Mouse (Mus musculus) MEL (cell line): Measurements from ENCODE around the gene Madd. TPM values are rescaled to one million over a fixed set of nuclear protein-coding genes. Genes with fewer than 3 reads are reported as not detected.

Experiments
- DNase-seq: peaks from one replicate; pipeline ENCODE4 v3.0.0; 2011; ENCODE audit warnings: low read depth, low spot score
- H3K27ac ChIP-seq: 2 replicates; pipeline ENCODE4 v1.5.1; 2012; ENCODE audit warnings: low read depth, mild to moderate bottlenecking, control low read depth, low read length, moderate library complexity; ENCODE audit not compliant: control insufficient read depth
- H3K27me3 ChIP-seq, 2 experiments: fragments of 150-350 bp in 1 of 2; sonication (generic) in 1 of 2; 2 replicates each; pipeline ENCODE4 v1.6.1; 2012; ENCODE audit warnings: low read length in 2 of 2, mild to moderate bottlenecking in 2 of 2, improper control_type of control experiment in 1 of 2, moderate library complexity in 1 of 2; ENCODE audit not compliant: insufficient read depth in 2 of 2, control insufficient read depth in 1 of 2
- H3K36me3 ChIP-seq, 2 experiments: 2 replicates each; pipeline ENCODE4 v1.6.1; 2012 to 2014; ENCODE audit warnings: low read length in 2 of 2, improper control_type of control experiment in 1 of 2, inconsistent platforms in 1 of 2, mild to moderate bottlenecking in 1 of 2; ENCODE audit not compliant: insufficient read depth in 2 of 2, control insufficient read depth in 1 of 2
- H3K4me1 ChIP-seq, 2 experiments: fragments of 150-350 bp in 1 of 2; sonication (generic) in 1 of 2; 2 replicates each; pipeline ENCODE4 v1.6.1; 2012; ENCODE audit warnings: low read length in 2 of 2, improper control_type of control experiment in 1 of 2, mild to moderate bottlenecking in 1 of 2; ENCODE audit not compliant: insufficient read depth in 2 of 2, control insufficient read depth in 1 of 2
- H3K4me3 ChIP-seq, 2 experiments: fragments of 150-350 bp in 1 of 2; sonication (generic) in 1 of 2; 2 replicates each; pipeline ENCODE4 v1.5.1; 2012; ENCODE audit warnings: low read depth in 2 of 2, low read length in 2 of 2, mild to moderate bottlenecking in 2 of 2, moderate library complexity in 2 of 2, control low read depth in 1 of 2, improper control_type of control experiment in 1 of 2; ENCODE audit not compliant: control insufficient read depth in 1 of 2, insufficient read depth in 1 of 2
- H3K79me2 ChIP-seq: 2 replicates; pipeline ENCODE4 v1.6.1; 2012; ENCODE audit warnings: mild to moderate bottlenecking, low read length, moderate library complexity; ENCODE audit not compliant: control insufficient read depth, poor library complexity, insufficient read depth
- H3K9ac ChIP-seq: 2 replicates; pipeline ENCODE4 v1.6.1; 2012; ENCODE audit warnings: low read depth, mild to moderate bottlenecking, control low read depth, low read length, moderate library complexity; ENCODE audit not compliant: control insufficient read depth, poor library complexity, severe bottlenecking
- H3K9me3 ChIP-seq: fragments of 150-350 bp; sonication (generic); replicated peaks from 2 replicates; pipeline ENCODE4 v1.6.1; 2012; ENCODE audit warnings: mild to moderate bottlenecking, low read length, improper control_type of control experiment, moderate library complexity; ENCODE audit not compliant: insufficient read depth
- BHLHE40 ChIP-seq: IDR thresholded peaks from 2 replicates; pipeline ENCODE4 v1.6.1; 2012; ENCODE audit warnings: low read depth, mild to moderate bottlenecking, inconsistent platforms, low read length, improper control_type of control experiment, borderline replicate concordance
- CHD1 ChIP-seq: IDR thresholded peaks from 2 replicates; pipeline ENCODE4 v1.6.1; 2012; ENCODE audit warnings: low read depth, mild to moderate bottlenecking, inconsistent platforms, low read length, improper control_type of control experiment
- CHD2 ChIP-seq: IDR thresholded peaks from 2 replicates; pipeline ENCODE4 v1.6.1; 2011; ENCODE audit warnings: low read length, improper control_type of control experiment
- CTCF ChIP-seq, 3 experiments: IDR thresholded peaks in 2 of 3; conservative IDR thresholded peaks in 1 of 3; 2 replicates each; pipeline ENCODE4 v1.5.1; 2011 to 2012; ENCODE audit warnings: low read length in 3 of 3, low read depth in 2 of 3, mild to moderate bottlenecking in 2 of 3, improper control_type of control experiment in 1 of 3, inconsistent platforms in 1 of 3, mixed read lengths in 1 of 3, moderate library complexity in 1 of 3; ENCODE audit not compliant: control insufficient read depth in 1 of 3, insufficient read depth in 1 of 3, poor library complexity in 1 of 3, severe bottlenecking in 1 of 3
- E2F4 ChIP-seq: IDR thresholded peaks from 2 replicates; pipeline ENCODE4 v1.6.1; 2011; ENCODE audit warnings: low read depth, low read length, improper control_type of control experiment, borderline replicate concordance
- ELF1 ChIP-seq: IDR thresholded peaks from 2 replicates; pipeline ENCODE4 v1.6.1; 2014; ENCODE audit warnings: low read depth, mild to moderate bottlenecking, inconsistent platforms, low read length, improper control_type of control experiment, moderate library complexity
- EP300 ChIP-seq, 2 experiments: IDR thresholded peaks; 2 replicates each; pipeline ENCODE4 v1.6.1; 2011; ENCODE audit warnings: improper control_type of control experiment in 2 of 2, low read length in 2 of 2, low read depth in 1 of 2, mild to moderate bottlenecking in 1 of 2
- ETS1 ChIP-seq: IDR thresholded peaks from 2 replicates; pipeline ENCODE4 v1.6.1; 2012; ENCODE audit warnings: low read depth, mild to moderate bottlenecking, inconsistent platforms, low read length, improper control_type of control experiment, moderate library complexity
- GABPA ChIP-seq: IDR thresholded peaks from 2 replicates; pipeline ENCODE4 v1.6.1; 2012; ENCODE audit warnings: low read depth, mild to moderate bottlenecking, inconsistent platforms, low read length, improper control_type of control experiment, moderate library complexity
- GATA1 ChIP-seq: IDR thresholded peaks from 2 replicates; pipeline ENCODE4 v1.6.1; 2011; ENCODE audit warnings: low read depth, low read length, improper control_type of control experiment
- HCFC1 ChIP-seq: IDR thresholded peaks from 2 replicates; pipeline ENCODE4 v1.6.1; 2012; ENCODE audit warnings: low read depth, mild to moderate bottlenecking, inconsistent platforms, low read length, improper control_type of control experiment, moderate library complexity
- JUND ChIP-seq: IDR thresholded peaks from 2 replicates; pipeline ENCODE4 v1.6.1; 2011; ENCODE audit warnings: low read depth, mild to moderate bottlenecking, improper control_type of control experiment, low read length
- KAT2A ChIP-seq: conservative IDR thresholded peaks from 2 replicates; pipeline ENCODE4 v1.6.1; 2012; ENCODE audit warnings: low read depth, low read length, improper control_type of control experiment, inconsistent platforms
- MAFK ChIP-seq: IDR thresholded peaks from 2 replicates; pipeline ENCODE4 v1.6.1; 2011; ENCODE audit warnings: low read depth, mild to moderate bottlenecking, low read length, improper control_type of control experiment, borderline replicate concordance
- MAX ChIP-seq: IDR thresholded peaks from 2 replicates; pipeline ENCODE4 v1.6.1; 2011; ENCODE audit warnings: low read length, improper control_type of control experiment
- MAZ ChIP-seq: IDR thresholded peaks from 2 replicates; pipeline ENCODE4 v1.6.1; 2012; ENCODE audit warnings: low read depth, mild to moderate bottlenecking, inconsistent platforms, low read length, improper control_type of control experiment
- MEF2A ChIP-seq: IDR thresholded peaks from 2 replicates; pipeline ENCODE4 v1.6.1; 2014; ENCODE audit warnings: low read depth, mild to moderate bottlenecking, inconsistent platforms, low read length, improper control_type of control experiment; ENCODE audit not compliant: poor library complexity, insufficient replicate concordance, severe bottlenecking; ENCODE audit errors: extremely low read depth
- MXI1 ChIP-seq: IDR thresholded peaks from 2 replicates; pipeline ENCODE4 v1.6.1; 2011; ENCODE audit warnings: mild to moderate bottlenecking, low read depth, low read length, improper control_type of control experiment
- MYB ChIP-seq: IDR thresholded peaks from 2 replicates; pipeline ENCODE4 v1.6.1; 2011; ENCODE audit warnings: mild to moderate bottlenecking, low read depth, low read length, improper control_type of control experiment
- MYC ChIP-seq: IDR thresholded peaks from 2 replicates; pipeline ENCODE4 v1.6.1; 2011; ENCODE audit warnings: low read depth, mild to moderate bottlenecking, low read length, improper control_type of control experiment, moderate library complexity
- NELFE ChIP-seq: IDR thresholded peaks from 2 replicates; pipeline ENCODE4 v1.6.1; 2011; ENCODE audit warnings: low read depth, low read length, improper control_type of control experiment
- NRF1 ChIP-seq: IDR thresholded peaks from 2 replicates; pipeline ENCODE4 v1.6.1; 2014; ENCODE audit warnings: low read depth, mild to moderate bottlenecking, inconsistent platforms, low read length, improper control_type of control experiment, moderate library complexity; ENCODE audit not compliant: poor library complexity, insufficient read depth, severe bottlenecking
- POLR2A ChIP-seq, 2 experiments: IDR thresholded peaks; 2 replicates each; pipeline ENCODE4 v1.6.1; 2011 to 2012; ENCODE audit warnings: low read length in 2 of 2, mild to moderate bottlenecking in 2 of 2, control low read depth in 1 of 2, improper control_type of control experiment in 1 of 2, low read depth in 1 of 2, moderate library complexity in 1 of 2; ENCODE audit not compliant: control insufficient read depth in 1 of 2, insufficient read depth in 1 of 2, poor library complexity in 1 of 2
- POLR2AphosphoS2 ChIP-seq: IDR thresholded peaks from 2 replicates; pipeline ENCODE4 v1.6.1; 2011; ENCODE audit warnings: low read length, improper control_type of control experiment
- POLR2AphosphoS5 ChIP-seq: IDR thresholded peaks from 2 replicates; pipeline ENCODE4 v1.6.1; 2012; ENCODE audit warnings: low read depth, borderline replicate concordance, mild to moderate bottlenecking, inconsistent platforms, low read length, moderate library complexity, mixed read lengths
- RAD21 ChIP-seq: IDR thresholded peaks from 2 replicates; pipeline ENCODE4 v1.6.1; 2011; ENCODE audit warnings: mild to moderate bottlenecking, low read depth, low read length, improper control_type of control experiment
- RCOR1 ChIP-seq: IDR thresholded peaks from 2 replicates; pipeline ENCODE4 v1.6.1; 2012; ENCODE audit warnings: low read depth, mild to moderate bottlenecking, inconsistent platforms, low read length, improper control_type of control experiment
- SIN3A ChIP-seq: IDR thresholded peaks from 2 replicates; pipeline ENCODE4 v1.6.1; 2012; ENCODE audit warnings: low read length, improper control_type of control experiment, inconsistent platforms
- SMC3 ChIP-seq: IDR thresholded peaks from 2 replicates; pipeline ENCODE4 v1.6.1; 2011; ENCODE audit warnings: low read depth, low read length, improper control_type of control experiment
- TAL1 ChIP-seq: IDR thresholded peaks from 2 replicates; pipeline ENCODE4 v1.6.1; 2012; ENCODE audit warnings: mild to moderate bottlenecking, inconsistent platforms, low read length, moderate library complexity, mixed read lengths
- TBP ChIP-seq: IDR thresholded peaks from 2 replicates; pipeline ENCODE4 v1.8.0; 2011; ENCODE audit warnings: low read depth, low read length, improper control_type of control experiment
- TCF12 ChIP-seq: IDR thresholded peaks from 2 replicates; pipeline ENCODE4 v1.6.1; 2014; ENCODE audit warnings: low read depth, mild to moderate bottlenecking, inconsistent platforms, low read length, improper control_type of control experiment, moderate library complexity
- UBTF ChIP-seq: IDR thresholded peaks from 2 replicates; pipeline ENCODE4 v1.6.1; 2012; ENCODE audit warnings: low read depth, mild to moderate bottlenecking, inconsistent platforms, low read length, improper control_type of control experiment, moderate library complexity, borderline replicate concordance; ENCODE audit not compliant: insufficient read depth
- USF1 ChIP-seq: IDR thresholded peaks from 2 replicates; pipeline ENCODE4 v1.6.1; 2014; ENCODE audit warnings: low read depth, mild to moderate bottlenecking, inconsistent platforms, low read length, improper control_type of control experiment, moderate library complexity
- ZC3H11A ChIP-seq: IDR thresholded peaks from 2 replicates; pipeline ENCODE4 v1.6.1; 2012; ENCODE audit warnings: low read depth, mild to moderate bottlenecking, inconsistent platforms, low read length, improper control_type of control experiment
- ZKSCAN1 ChIP-seq: IDR thresholded peaks from 2 replicates; pipeline ENCODE4 v1.6.1; 2012; ENCODE audit warnings: low read depth, mild to moderate bottlenecking, inconsistent platforms, low read length, improper control_type of control experiment, moderate library complexity
- ZMIZ1 ChIP-seq: IDR thresholded peaks from 2 replicates; pipeline ENCODE4 v1.6.1; 2012; ENCODE audit warnings: low read depth, mild to moderate bottlenecking, inconsistent platforms, low read length, improper control_type of control experiment, moderate library complexity
- ZNF384 ChIP-seq: IDR thresholded peaks from 2 replicates; pipeline ENCODE4 v1.6.1; 2012; ENCODE audit warnings: low read depth, mild to moderate bottlenecking, inconsistent platforms, low read length, improper control_type of control experiment
- polyA plus RNA-seq, 2 experiments: library from polyadenylated mRNA; stranded (reverse) in 1 of 2; unstranded in 1 of 2; fragments of >175 nt in 1 of 2; fragments of >200 nt in 1 of 2; gene quantifications; 2 replicates each; pipeline versions ENCODE4 v1.2.1 to v1.2.4; 2012; ENCODE audit warnings: low replicate concordance in 2 of 2, low read depth in 1 of 2; ENCODE audit not compliant: insufficient read length in 2 of 2, insufficient read depth in 1 of 2, missing spikeins in 1 of 2
- total RNA-seq: library from RNA; depleted of rRNA; stranded (reverse); fragments of 300-350 nt; gene quantifications from 2 replicates; pipeline ENCODE4 v1.2.3, GENCODE M21; 2012

Madd gene
- total and polyA plus RNA-seq, 3 experiments, result 17.5 to 27.4 TPM; not detected in 1

DNA sequence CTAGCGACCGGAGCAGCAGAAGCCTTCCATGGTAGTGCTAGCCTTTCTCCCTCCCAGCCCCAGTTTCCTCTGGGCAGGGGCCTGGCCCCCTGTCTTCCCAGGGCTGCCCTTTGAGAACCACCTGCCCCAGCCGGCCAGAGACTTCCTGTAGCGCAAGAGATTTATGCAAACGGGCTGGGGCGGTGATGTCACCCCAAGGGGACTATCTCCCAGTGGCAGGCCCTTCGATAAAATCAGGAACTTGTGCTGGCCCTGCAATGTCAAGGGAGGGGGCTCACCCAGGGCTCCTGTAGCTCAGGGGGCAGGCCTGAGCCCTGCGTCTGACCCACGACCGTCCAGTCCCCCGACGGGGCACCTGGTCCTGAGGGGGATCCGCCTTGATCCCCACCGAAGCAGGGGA, 87.1 kb downstream of the Madd start:
- peaks cover 38% of the 10 kb centered on the region for H3K79me2 ChIP-seq
- H3K9me3 ChIP-seq, result no peaks in the 10 kb centered on the region
- peaks cover 11 to 27% of the 10 kb centered on the region in 2 experiments for H3K4me1 ChIP-seq
- peaks cover 6 to 17% of the 10 kb centered on the region in 2 experiments; a peak in 3 of 4 replicates for H3K36me3 ChIP-seq
- H3K27ac ChIP-seq, result peak overlapping the region; percentile 85
- no peaks in the 10 kb centered on the region for H3K27me3 ChIP-seq
- peak; percentile 84 for DNase-seq
- peak overlapping the region; percentile 91 for H3K9ac ChIP-seq
- H3K4me3 ChIP-seq, result peak overlapping the region; percentile 69 to 83
- TF ChIP-seq SMC3, result no peak
- TF ChIP-seq CHD1, result no peak
- 0 out of 2 replicates have a peak, but pooled peaks have one; percentile 31 for TF ChIP-seq TBP
- peak; percentile 59; the same call in 1 of the 2 replicates for TF ChIP-seq ELF1
- TF ChIP-seq MYB, result no peak
- TF ChIP-seq POLR2AphosphoS2, result no peak
- TF ChIP-seq ETS1, result peak; percentile 92
- TF ChIP-seq CTCF (IDR thresholded peaks at IDR 0.05 in 2 of 3, conservative IDR thresholded peaks at IDR 0.05 in 1 of 3; ENCODE audit: control insufficient read depth in 1 of 3, insufficient read depth in 1 of 3, low read depth in 2 of 3, low read length in 3 of 3, poor library complexity in 1 of 3, severe bottlenecking in 1 of 3), result no peak
- peak; percentile 68 for TF ChIP-seq GATA1
- TF ChIP-seq EP300 (IDR thresholded peaks at IDR 0.05; ENCODE audit: low read depth in 1 of 2, low read length in 2 of 2), result peak; percentile 58 to 80
- no peak for TF ChIP-seq E2F4
- TF ChIP-seq NELFE, result no peak; the same call in 1 of the 2 replicates
- no peak for TF ChIP-seq JUND
- TF ChIP-seq USF1, result no peak
- peak; percentile 59 for TF ChIP-seq SIN3A
- TF ChIP-seq NRF1, result no peak
- TF ChIP-seq BHLHE40, result peak; percentile 66; the same call in 1 of the 2 replicates
- peak; percentile 27 to 70; a peak in 3 of 4 replicates for TF ChIP-seq POLR2A (IDR thresholded peaks at IDR 0.05; ENCODE audit: control insufficient read depth in 1 of 2, insufficient read depth in 1 of 2, low read depth in 1 of 2, low read length in 2 of 2, poor library complexity in 1 of 2)
- TF ChIP-seq CHD2, result no peak
- TF ChIP-seq MAX, result no peak
- peak; percentile 47; the same call in 1 of the 2 replicates for TF ChIP-seq RCOR1
- peak; percentile 55; the same call in 1 of the 2 replicates for TF ChIP-seq MAZ
- TF ChIP-seq MYC, result no peak
- no peak for TF ChIP-seq HCFC1
- TF ChIP-seq KAT2A, result no peak
- no peak for TF ChIP-seq ZC3H11A
- TF ChIP-seq MAFK, result no peak
- no peak for TF ChIP-seq ZKSCAN1
- no peak for TF ChIP-seq MXI1
- TF ChIP-seq TAL1, result peak; percentile 82
- TF ChIP-seq POLR2AphosphoS5, result no peak
- TF ChIP-seq RAD21, result no peak
- no peak for TF ChIP-seq MEF2A
- no peak for TF ChIP-seq ZNF384
- no peak for TF ChIP-seq UBTF
- no peak for TF ChIP-seq GABPA
- TF ChIP-seq ZMIZ1, result peak; percentile 66; the same call in 1 of the 2 replicates
- TF ChIP-seq TCF12, result peak; percentile 88
